Mouse (Mus musculus) lung, adult 2 months (tissue): ENCODE results near the gene Gm9945. TPM values are rescaled to one million over a fixed set of nuclear protein-coding genes. Genes with fewer than 3 reads are reported as not detected.

Experiments
- DNase-seq: peaks from one replicate; pipeline ENCODE4 v3.0.0; 2022
- H3K4me1 ChIP-seq: fragments of 200-500 bp; 2 replicates; pipeline ENCODE4 v1.6.1; 2011; ENCODE audit warnings: low read length; ENCODE audit not compliant: control insufficient read depth, insufficient read depth
- H3K4me3 ChIP-seq: fragments of 200-500 bp; replicated peaks from 2 replicates; pipeline ENCODE3; 2011; ENCODE audit warnings: low read depth, mild to moderate bottlenecking, control low read depth, low read length; ENCODE audit errors: extremely low read depth
- CTCF ChIP-seq: fragments of 200-500 bp; IDR thresholded peaks from 2 replicates; pipeline ENCODE4 v1.5.1; 2011; ENCODE audit warnings: mild to moderate bottlenecking, low read length, control low read depth; ENCODE audit not compliant: insufficient read depth
- POLR2A ChIP-seq: fragments of 200-500 bp; IDR thresholded peaks from 2 replicates; pipeline ENCODE4 v1.6.1; 2011; ENCODE audit warnings: low read depth, mild to moderate bottlenecking, control low read depth, low read length, borderline replicate concordance; ENCODE audit errors: extremely low read depth
- WGBS: fragments of 180-500 bp; shearing (Covaris S2); methylation state at CpG from one replicate; pipeline ENCODE4 v1.1.7; 2018; 5-methylcytosine and 5-hydroxymethylcytosine counted together
- polyA plus RNA-seq: library from polyadenylated mRNA; depleted of rRNA; stranded (reverse); fragments of >200 nt; gene quantifications from 2 replicates; pipeline ENCODE4 v1.2.3, GENCODE M21; 2012

Gene Gm9945
- polyA plus RNA-seq, 1 experiment = not detected

- TF ChIP-seq POLR2A = no peak
- TF ChIP-seq CTCF = no peak
- WGBS = 71% methylated on average over 13 of the region's 13 CpGs
- no peak for DNase-seq
- Histone ChIP-seq H3K4me3 (no peak overlapping the region), H3K4me1 (no peaks in the 10 kb centered on the region)
Observed at GRCm38 (mm10) chr11:53445562-53445961, 34.4 kb upstream of the Gm9945 start.

- Histone ChIP-seq H3K4me1 (no peaks in the 10 kb centered on the region), H3K4me3 (no peak overlapping the region)
- TF ChIP-seq POLR2A (no peak), CTCF (no peak)
- DNase-seq = no peak
- WGBS = 69% methylated on average over 13 of the region's 13 CpGs
Observed at GRCm38 (mm10) chr11:53446183-53446582, 33.8 kb upstream of the Gm9945 start.

- no peak overlapping the region for H3K4me3 ChIP-seq
- no peak for DNase-seq
- TF ChIP-seq POLR2A (no peak), CTCF (no peak)
- H3K4me1 ChIP-seq = no peaks in the 10 kb centered on the region
- 82% methylated on average over 8 of the region's 8 CpGs for WGBS
Observed at GRCm38 (mm10) chr11:53447996-53448395, 32.0 kb upstream of the Gm9945 start.

- Histone ChIP-seq H3K4me1 (no peaks in the 10 kb centered on the region), H3K4me3 (no peak overlapping the region)
- TF ChIP-seq CTCF (no peak), POLR2A (no peak)
- WGBS = 82% methylated on average over 1 of the region's 1 CpGs
- no peak for DNase-seq
Observed at GRCm38 (mm10) chr11:53448529-53448928, 31.4 kb upstream of the Gm9945 start.

GRCm38 (mm10) chr11:53450070-53450705 is 29.8 kb upstream of the Gm9945 start:
- TF ChIP-seq CTCF (no peak), POLR2A (no peak)
- Histone ChIP-seq H3K4me1 (no peaks in the 10 kb centered on the region), H3K4me3 (no peak overlapping the region)
- no peak for DNase-seq
- WGBS = 15% methylated on average over 15 of the region's 15 CpGs

- no peak for TF ChIP-seq CTCF
- no peak for TF ChIP-seq POLR2A
- Histone ChIP-seq H3K4me3 (no peak overlapping the region), H3K4me1 (no peaks in the 10 kb centered on the region; the same call in 1 of the 2 replicates)
- DNase-seq = no peak
- 48% methylated on average over 2 of the region's 2 CpGs for WGBS
Observed at GRCm38 (mm10) chr11:53451361-53451760, 28.6 kb upstream of the Gm9945 start.

GRCm38 (mm10) chr11:53452396-53452795 is 27.6 kb upstream of the Gm9945 start:
- no peak for DNase-seq
- Histone ChIP-seq H3K4me3 (no peak overlapping the region), H3K4me1 (peaks cover under 1% of the 10 kb centered on the region; the same call in 1 of the 2 replicates)
- TF ChIP-seq CTCF (no peak), POLR2A (no peak)
- 95% methylated on average over 9 of the region's 9 CpGs for WGBS

- no peak for DNase-seq
- 74% methylated on average over 5 of the region's 5 CpGs for WGBS
- H3K4me1 ChIP-seq = peaks cover 2% of the 10 kb centered on the region; the same call in 1 of the 2 replicates
- TF ChIP-seq CTCF = no peak
- no peak for TF ChIP-seq POLR2A
- no peak overlapping the region for H3K4me3 ChIP-seq
Observed at GRCm38 (mm10) chr11:53453031-53453430, 26.9 kb upstream of the Gm9945 start.

- peaks cover 2% of the 10 kb centered on the region; the same call in 1 of the 2 replicates for H3K4me1 ChIP-seq
- DNase-seq = peak; percentile 66
- WGBS = 5% methylated on average over 42 of the region's 42 CpGs
- TF ChIP-seq POLR2A = peak; percentile 25; the same call in 1 of the 2 replicates
- peak; percentile 22; the same call in 1 of the 2 replicates for TF ChIP-seq CTCF
- H3K4me3 ChIP-seq = peak within 1 kb of the TSS; percentile 91
Observed at GRCm38 (mm10) chr11:53456474-53457371, 23.2 kb upstream of the Gm9945 start, which contains the start of the genes Gm10447 and Shroom1. TSS of gene Gm10447 (minus strand) at chr11:53457110. TSS of gene Shroom1 (plus strand) at chr11:53457205.

GRCm38 (mm10) chr11:53457372-53457954 is 22.5 kb upstream of the Gm9945 start:
- DNase-seq = no peak
- Histone ChIP-seq H3K4me1 (peaks cover 2% of the 10 kb centered on the region; the same call in 1 of the 2 replicates), H3K4me3 (peak overlapping the region; percentile 91)
- WGBS = 13% methylated on average over 29 of the region's 29 CpGs
- TF ChIP-seq POLR2A (no peak), CTCF (peak; percentile 34; the same call in 1 of the 2 replicates)
